8 mouse cellular contexts compared by ENCODE assay signal in genomic region chr2:127143158-127144063, GRCm38 (mm10). TPM values are rescaled to one million over a fixed set of nuclear protein-coding genes. Genes with fewer than 3 reads are reported as not detected.
A peak's percentile ranks its signal among the peaks of the same experiment; 100 is the strongest.
DNase-seq lines count a peak whose midpoint lies in the region; ATAC-seq lines count a peak whose summit lies in the region.

Itpripl1 (minus strand) TSS chr2:127143442.

- H3K4me2 ChIP-seq in limb, embryonic 12.5 days, result peak within 1 kb of the TSS; percentile 78
- H3K4me2 ChIP-seq in midbrain, embryonic 12.5 days (replicated peaks), result peak within 1 kb of the TSS; percentile 91

- H3K27me3 ChIP-seq in limb, embryonic 12.5 days, result no peaks in the 10 kb centered on the region
- H3K27me3 ChIP-seq in midbrain, embryonic 12.5 days, result peaks cover 16% of the 10 kb centered on the region

- 2% methylated on average over 31 of the region's 31 CpGs for WGBS in limb, embryonic 12.5 days
- WGBS in midbrain, embryonic 12.5 days, result 3% methylated on average over 31 of the region's 31 CpGs

- peak; percentile 89 for ATAC-seq in common myeloid progenitor, adult 5-6 weeks (replicated peaks; ENCODE audit: low read depth, poor library complexity, severe bottlenecking)
- ATAC-seq in inflammation-experienced regulatory T-cells, adult 6 months, result peak; percentile 96
- peak; percentile 86 for ATAC-seq in limb, embryonic 12.5 days (ENCODE audit: insufficient number of reproducible peaks, insufficient read depth, low FRiP score, low TSS enrichment, low read depth)
- ATAC-seq in midbrain, embryonic 12.5 days (ENCODE audit: low FRiP score, low read depth), result peak; percentile 90

- peak within 1 kb of the TSS; percentile 69 for H3K9ac ChIP-seq in limb, embryonic 12.5 days (replicated peaks)
- peak within 1 kb of the TSS; percentile 66 for H3K9ac ChIP-seq in midbrain, embryonic 12.5 days (replicated peaks)

- DNase-seq in layer of hippocampus, adult 11-12 months (ENCODE audit: low spot score), result peak; percentile 33
- no peak for DNase-seq in layer of hippocampus, adult 8-10 months (ENCODE audit: low spot score in 2 of 2)
- peak; percentile 75 to 80 for DNase-seq in gastrocnemius, postnatal 36 days
- peak; percentile 77 to 87 for DNase-seq in spleen, postnatal 10 days (ENCODE audit: low spot score in 2 of 2)

- intact Hi-C loops in gastrocnemius, postnatal 36 days (cut with DNase I), result no loop called here

- peak within 1 kb of the TSS; percentile 62 for H3K4me3 ChIP-seq in limb, embryonic 12.5 days (replicated peaks)
- H3K4me3 ChIP-seq in midbrain, embryonic 12.5 days, result peak within 1 kb of the TSS; percentile 58

- H3K36me3 ChIP-seq in limb, embryonic 12.5 days, result peaks cover 26% of the 10 kb centered on the region
- H3K36me3 ChIP-seq in midbrain, embryonic 12.5 days, result peaks cover 19% of the 10 kb centered on the region

- H3K4me1 ChIP-seq in limb, embryonic 12.5 days (replicated peaks), result peaks cover 21% of the 10 kb centered on the region
- H3K4me1 ChIP-seq in midbrain, embryonic 12.5 days, result peaks cover 21% of the 10 kb centered on the region

- H3K27ac ChIP-seq in limb, embryonic 12.5 days, result 0 out of 2 replicates have a peak within 1 kb of the TSS, but pooled peaks have one; percentile 29
- H3K27ac ChIP-seq in midbrain, embryonic 12.5 days (replicated peaks), result no peak within 1 kb of the TSS

- no peaks in the 10 kb centered on the region for H3K9me3 ChIP-seq in limb, embryonic 12.5 days
- H3K9me3 ChIP-seq in midbrain, embryonic 12.5 days, result no peaks in the 10 kb centered on the region

RNA-seq across cellular contexts. Expression of gene Itpripl1, which starts in this region (rescaled TPM):
- total RNA-seq in layer of hippocampus, adult 8-10 months (2022), result 1 to 10 TPM; 1.9 to 6.6 (median 4.2) TPM
- total RNA-seq in common myeloid progenitor, adult 5-6 weeks (2017), result 24.5 and 25.4 TPM in 2 replicates
- 1 to 10 TPM; 5.2 TPM for total RNA-seq in gastrocnemius, postnatal 36 days (2021)
- 10 to 100 TPM; 54.1 to 78.4 (median 55.1) TPM for polyA plus RNA-seq in inflammation-experienced regulatory T-cells, adult 6 months (2017; shearing (Covaris generic))
- polyA plus RNA-seq in limb, embryonic 12.5 days (2016; fragmentation: Nextera tagmentation; extraction: Ambion mirVana), result 20.8 and 23.0 TPM in 2 replicates
- polyA plus RNA-seq in midbrain, embryonic 12.5 days (2016; fragmentation: Nextera tagmentation; extraction: Ambion mirVana), result 11.3 and 11.8 TPM in 2 replicates

Comparison
In these comparisons a context has a peak if more than half of its experiments do, and no peak if none do; other contexts are left out.
1. DNase-seq: peak in layer of hippocampus, adult 11-12 months (single experiment), gastrocnemius, postnatal 36 days (2 of 2) and spleen, postnatal 10 days (2 of 2); none in layer of hippocampus, adult 8-10 months (0 of 2).
2. Peak in every context shown above with its lines, with median percentiles within 50 percentile points of each other: ATAC-seq.